Mouse (Mus musculus): ENCODE results near the gene Vwa3b.

DNA sequence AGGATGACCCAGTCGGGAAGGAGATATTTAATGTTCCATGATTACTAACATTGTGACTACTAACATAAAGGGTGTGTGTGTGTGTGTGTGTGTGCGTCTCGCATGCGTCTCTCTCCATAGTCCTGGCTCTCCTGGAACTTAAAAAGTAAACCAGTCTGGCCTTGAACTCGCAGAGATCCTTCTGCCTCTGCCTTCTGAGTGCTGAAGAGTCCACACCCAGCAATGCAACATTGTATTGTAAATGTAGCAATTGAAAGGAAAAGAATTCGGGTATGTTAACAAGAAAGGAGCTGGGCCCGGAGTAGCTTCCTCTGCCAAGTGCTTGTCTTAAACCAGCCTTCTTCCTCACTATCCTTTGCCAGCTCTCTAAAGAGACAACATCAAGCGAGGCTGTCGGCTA lies 186.0 kb downstream of the Vwa3b start:
- TF ChIP-seq CTCF (IDR thresholded peaks at IDR 0.05; ENCODE audit: borderline replicate concordance, insufficient read depth, low read depth, low read length) (no peak), POLR2A (IDR thresholded peaks at IDR 0.05; ENCODE audit: borderline replicate concordance, insufficient read depth, low read length) (no peak)
